Mouse (Mus musculus): Measurements from ENCODE around the gene Zfp710. TPM values are rescaled to one million over a fixed set of nuclear protein-coding genes. Genes with fewer than 3 reads are reported as not detected.

The Zfp710 gene
- polyA plus RNA-seq, 1 experiment, result 5.3 TPM

DNA sequence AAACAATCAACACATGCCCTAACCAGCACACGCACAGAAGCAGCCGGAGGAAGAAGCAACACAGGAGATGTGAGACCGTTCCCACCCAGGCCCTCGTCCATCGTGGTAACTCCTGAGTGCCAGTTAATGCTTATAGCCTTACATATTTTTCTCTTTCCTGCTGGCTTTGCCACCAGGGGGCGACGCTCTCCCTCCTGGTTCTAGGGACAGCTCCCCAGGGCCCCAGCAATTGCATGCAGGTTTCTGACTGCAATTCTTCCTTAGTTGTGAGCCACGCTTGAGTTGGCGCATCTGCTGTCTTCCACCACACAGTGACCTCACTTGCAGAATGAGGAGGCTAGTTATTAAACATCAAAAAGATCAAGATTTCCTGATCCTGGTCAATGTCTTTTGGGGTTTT is 107.9 kb downstream of the Zfp710 start:
- Histone ChIP-seq H3K79me2 (ENCODE audit: control insufficient read depth, insufficient read depth) (no peaks in the 10 kb centered on the region), H3K27me3 (ENCODE audit: control insufficient read depth, insufficient read depth, insufficient read length) (no peaks in the 10 kb centered on the region), H3ac (ENCODE audit: control insufficient read depth, insufficient read length, low read depth) (no peak overlapping the region), H3K36me3 (ENCODE audit: control insufficient read depth, insufficient read depth) (no peaks in the 10 kb centered on the region), H3K79me3 (ENCODE audit: low read depth) (no peaks in the 10 kb centered on the region), H3K4me3 (ENCODE audit: insufficient read depth, poor library complexity, severe bottlenecking) (no peak overlapping the region)
- TF ChIP-seq CTCF (IDR thresholded peaks at IDR 0.05; ENCODE audit: control insufficient read depth, insufficient read depth, insufficient read length) (peak; percentile 9), MYOD1 (IDR thresholded peaks at IDR 0.05; ENCODE audit: control insufficient read depth, insufficient read length, low read depth) (no peak), CEBPB (IDR thresholded peaks at IDR 0.05; ENCODE audit: low read depth) (no peak)

DNA sequence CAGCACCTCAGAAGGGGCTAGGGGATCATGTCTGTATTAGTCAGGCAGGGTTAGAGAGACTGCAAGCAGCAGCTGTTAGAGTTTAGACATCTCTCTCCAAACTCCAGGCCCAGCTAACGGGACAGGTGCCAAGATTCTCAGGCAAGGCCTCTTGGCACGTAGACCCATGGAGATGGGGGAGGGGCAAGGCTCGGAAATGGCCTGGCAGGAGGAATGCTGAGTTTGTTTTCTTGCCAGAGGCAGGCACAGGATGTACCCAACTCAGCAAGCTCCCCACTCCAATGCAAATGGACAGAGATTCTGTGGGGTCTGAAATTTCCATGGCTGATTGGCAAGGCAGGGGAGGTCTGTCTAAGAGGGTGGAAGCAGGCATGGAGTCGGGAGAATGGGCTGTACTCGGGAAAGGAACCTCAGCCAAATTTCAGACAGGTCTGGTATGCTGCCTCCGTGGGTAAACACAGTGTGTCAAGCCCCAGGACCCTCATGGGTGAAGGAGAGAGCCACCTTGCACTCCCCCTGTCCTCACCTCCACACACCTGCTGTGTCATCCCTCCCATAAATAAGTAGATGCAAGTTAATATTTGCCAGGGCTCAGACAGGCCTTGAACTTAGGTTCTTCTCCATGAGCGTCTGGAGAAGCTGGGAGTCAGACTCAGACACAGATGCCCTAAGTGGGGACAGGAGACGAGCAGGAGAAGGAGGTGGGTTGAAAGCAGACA is 110.0 kb downstream of the Zfp710 start:
- Histone ChIP-seq H3K36me3 (ENCODE audit: control insufficient read depth, insufficient read depth) (no peaks in the 10 kb centered on the region), H3K79me3 (ENCODE audit: low read depth) (no peaks in the 10 kb centered on the region), H3ac (ENCODE audit: control insufficient read depth, insufficient read length, low read depth) (no peak overlapping the region), H3K79me2 (ENCODE audit: control insufficient read depth, insufficient read depth) (no peaks in the 10 kb centered on the region), H3K4me3 (ENCODE audit: insufficient read depth, poor library complexity, severe bottlenecking) (no peak overlapping the region), H3K27me3 (ENCODE audit: control insufficient read depth, insufficient read depth, insufficient read length) (no peaks in the 10 kb centered on the region)
- no peak for TF ChIP-seq MYOD1 (IDR thresholded peaks at IDR 0.05; ENCODE audit: control insufficient read depth, insufficient read length, low read depth)
- no peak for TF ChIP-seq USF1 (IDR thresholded peaks at IDR 0.05; ENCODE audit: low read depth)
- no peak for TF ChIP-seq CEBPB (IDR thresholded peaks at IDR 0.05; ENCODE audit: low read depth)
- TF ChIP-seq CTCF (IDR thresholded peaks at IDR 0.05; ENCODE audit: control insufficient read depth, insufficient read depth, insufficient read length), result no peak
- TF ChIP-seq FOSL1 (IDR thresholded peaks at IDR 0.05; ENCODE audit: insufficient read depth, low read length, poor library complexity, severe bottlenecking), result no peak
- no peak for TF ChIP-seq MAX (IDR thresholded peaks at IDR 0.05)
- TF ChIP-seq MYOG (IDR thresholded peaks at IDR 0.05; ENCODE audit: control insufficient read depth, extremely low read depth, insufficient read length), result no peak

DNA sequence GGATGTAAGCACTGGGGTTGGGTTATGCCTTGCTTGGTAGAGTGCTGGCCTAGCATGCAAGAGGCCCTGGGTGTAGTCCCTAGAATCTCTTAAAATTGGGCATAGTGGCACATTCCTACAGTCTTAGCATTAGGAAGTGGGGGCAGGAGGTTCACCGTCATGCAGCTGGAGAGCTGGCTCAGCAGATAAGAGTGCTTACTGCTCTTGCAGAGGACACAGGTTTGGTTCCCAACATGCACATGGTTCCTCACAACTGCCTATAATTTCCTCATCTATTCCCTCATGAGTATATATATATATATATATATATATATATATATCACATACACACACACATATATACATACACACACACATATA is 110.5 kb downstream of the Zfp710 start:
- Histone ChIP-seq H3K4me3 (ENCODE audit: insufficient read depth, poor library complexity, severe bottlenecking) (no peak overlapping the region), H3K27me3 (ENCODE audit: control insufficient read depth, insufficient read depth, insufficient read length) (no peaks in the 10 kb centered on the region), H3ac (ENCODE audit: control insufficient read depth, insufficient read length, low read depth) (no peak overlapping the region), H3K36me3 (ENCODE audit: control insufficient read depth, insufficient read depth) (no peaks in the 10 kb centered on the region), H3K79me3 (ENCODE audit: low read depth) (no peaks in the 10 kb centered on the region), H3K79me2 (ENCODE audit: control insufficient read depth, insufficient read depth) (no peaks in the 10 kb centered on the region)
- TF ChIP-seq CEBPB (IDR thresholded peaks at IDR 0.05; ENCODE audit: low read depth), result no peak
- no peak for TF ChIP-seq MYOD1 (IDR thresholded peaks at IDR 0.05; ENCODE audit: control insufficient read depth, insufficient read length, low read depth)
- no peak for TF ChIP-seq MYOG (IDR thresholded peaks at IDR 0.05; ENCODE audit: control insufficient read depth, extremely low read depth, insufficient read length)
- no peak for TF ChIP-seq CTCF (IDR thresholded peaks at IDR 0.05; ENCODE audit: control insufficient read depth, insufficient read depth, insufficient read length)
- TF ChIP-seq USF1 (IDR thresholded peaks at IDR 0.05; ENCODE audit: low read depth), result no peak

DNA sequence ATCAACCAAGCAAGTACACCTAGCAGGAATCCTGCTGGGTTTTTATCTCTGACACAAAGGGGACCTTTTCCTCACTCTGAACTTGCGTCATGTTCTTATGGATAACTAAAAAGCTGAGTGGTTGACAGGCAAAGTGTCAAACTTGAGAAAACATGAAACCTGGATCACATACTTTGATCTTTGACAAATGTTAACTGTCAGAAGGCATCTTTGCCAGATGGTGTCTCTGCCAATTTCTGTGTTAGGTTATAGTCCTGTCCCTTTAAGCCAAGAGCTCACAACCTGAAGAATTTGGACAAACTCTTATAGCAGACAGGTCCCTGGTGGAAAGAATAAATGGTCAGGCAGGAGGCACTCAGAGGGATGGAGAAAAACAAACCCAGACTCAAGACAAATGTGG is 113.8 kb downstream of the Zfp710 start:
- TF ChIP-seq USF1 (IDR thresholded peaks at IDR 0.05; ENCODE audit: low read depth), result no peak
- TF ChIP-seq CTCF (IDR thresholded peaks at IDR 0.05; ENCODE audit: control insufficient read depth, insufficient read depth, insufficient read length), result no peak
- Histone ChIP-seq H3K79me3 (ENCODE audit: low read depth) (no peaks in the 10 kb centered on the region), H3K36me3 (ENCODE audit: control insufficient read depth, insufficient read depth) (no peaks in the 10 kb centered on the region), H3K4me3 (ENCODE audit: insufficient read depth, poor library complexity, severe bottlenecking) (no peak overlapping the region), H3K27me3 (ENCODE audit: control insufficient read depth, insufficient read depth, insufficient read length) (no peaks in the 10 kb centered on the region), H3ac (ENCODE audit: control insufficient read depth, insufficient read length, low read depth) (no peak overlapping the region), H3K79me2 (ENCODE audit: control insufficient read depth, insufficient read depth) (no peaks in the 10 kb centered on the region)

DNA sequence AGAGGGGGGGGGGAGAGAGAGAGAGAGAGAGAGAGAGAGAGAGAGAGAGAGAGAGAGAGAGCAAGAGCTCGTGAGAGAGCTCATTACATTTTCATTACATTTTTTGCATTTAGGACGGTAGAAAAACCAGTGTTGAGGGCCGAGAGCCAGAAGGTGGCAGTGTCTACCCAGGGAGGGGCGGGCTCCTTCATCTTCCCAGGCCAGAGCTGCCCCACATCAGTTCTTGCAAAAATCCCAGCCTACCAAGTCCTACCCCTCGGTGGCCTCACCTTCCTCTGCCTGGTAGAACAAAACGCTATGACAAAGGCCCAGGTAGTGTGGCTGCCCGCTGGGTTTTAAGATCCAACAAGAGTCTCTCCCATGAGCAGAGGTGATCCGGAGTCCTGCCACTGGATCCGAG is 116.2 kb downstream of the Zfp710 start:
- peak; percentile 72 for TF ChIP-seq CTCF (IDR thresholded peaks at IDR 0.05; ENCODE audit: control insufficient read depth, insufficient read depth, insufficient read length)
- TF ChIP-seq CEBPB (IDR thresholded peaks at IDR 0.05; ENCODE audit: low read depth), result no peak
- TF ChIP-seq USF1 (IDR thresholded peaks at IDR 0.05; ENCODE audit: low read depth), result no peak
- no peak overlapping the region for H3ac ChIP-seq (ENCODE audit: control insufficient read depth, insufficient read length, low read depth)
- no peaks in the 10 kb centered on the region for H3K79me2 ChIP-seq (ENCODE audit: control insufficient read depth, insufficient read depth)
- no peak overlapping the region for H3K4me3 ChIP-seq (ENCODE audit: insufficient read depth, poor library complexity, severe bottlenecking)
- H3K79me3 ChIP-seq (ENCODE audit: low read depth), result no peaks in the 10 kb centered on the region
- no peaks in the 10 kb centered on the region for H3K36me3 ChIP-seq (ENCODE audit: control insufficient read depth, insufficient read depth)
- no peaks in the 10 kb centered on the region for H3K27me3 ChIP-seq (ENCODE audit: control insufficient read depth, insufficient read depth, insufficient read length)

Other genes starting within 250 kb of the Zfp710 start
- 0.02 TPM for gene Mesp1, start 231.0 kb upstream of the Zfp710 start, polyA plus RNA-seq (2012; fragmentation: generic; extraction: Trizol)
- 0.07 TPM for gene Mesp2, start 214.1 kb upstream of the Zfp710 start, polyA plus RNA-seq (2012; fragmentation: generic; extraction: Trizol)
- 26.5 TPM for gene Anpep, start 163.8 kb upstream of the Zfp710 start, polyA plus RNA-seq (2012; fragmentation: generic; extraction: Trizol)
- 14.3 TPM for gene Ap3s2, start 104.2 kb upstream of the Zfp710 start, polyA plus RNA-seq (2012; fragmentation: generic; extraction: Trizol)
- gene Arpin, start 89.5 kb upstream of the Zfp710 start, polyA plus RNA-seq (2012; fragmentation: generic; extraction: Trizol), result 41.2 TPM
- 244 TPM for gene Idh2, start 90.6 kb downstream of the Zfp710 start, polyA plus RNA-seq (2012; fragmentation: generic; extraction: Trizol)
- 19.8 TPM for gene Sema4b, start 162.0 kb downstream of the Zfp710 start, polyA plus RNA-seq (2012; fragmentation: generic; extraction: Trizol)
- gene Cib1, start 208.0 kb downstream of the Zfp710 start, polyA plus RNA-seq (2012; fragmentation: generic; extraction: Trizol), result 131 TPM
- gene Gdpgp1, start 208.1 kb downstream of the Zfp710 start, polyA plus RNA-seq (2012; fragmentation: generic; extraction: Trizol), result 1.2 TPM
- not detected for gene Ttll13, start 221.6 kb downstream of the Zfp710 start, polyA plus RNA-seq (2012; fragmentation: generic; extraction: Trizol)
- gene Ngrn, start 236.4 kb downstream of the Zfp710 start, polyA plus RNA-seq (2012; fragmentation: generic; extraction: Trizol), result 31.1 TPM
- gene Vps33b, start 244.8 kb downstream of the Zfp710 start, polyA plus RNA-seq (2012; fragmentation: generic; extraction: Trizol), result 6.6 TPM